Mouse (Mus musculus): ENCODE measurements around the gene Myo1h. TPM values are rescaled to one million over a fixed set of nuclear protein-coding genes. Genes with fewer than 3 reads are reported as not detected.

The Myo1h gene
- under 1 TPM in 1 of 2 experiments, not detected in 1; 0.35 TPM for total RNA-seq (2021)
- long read RNA-seq, experiment 1: 0 reads
- long read RNA-seq, experiment 2: 0 reads

DNA sequence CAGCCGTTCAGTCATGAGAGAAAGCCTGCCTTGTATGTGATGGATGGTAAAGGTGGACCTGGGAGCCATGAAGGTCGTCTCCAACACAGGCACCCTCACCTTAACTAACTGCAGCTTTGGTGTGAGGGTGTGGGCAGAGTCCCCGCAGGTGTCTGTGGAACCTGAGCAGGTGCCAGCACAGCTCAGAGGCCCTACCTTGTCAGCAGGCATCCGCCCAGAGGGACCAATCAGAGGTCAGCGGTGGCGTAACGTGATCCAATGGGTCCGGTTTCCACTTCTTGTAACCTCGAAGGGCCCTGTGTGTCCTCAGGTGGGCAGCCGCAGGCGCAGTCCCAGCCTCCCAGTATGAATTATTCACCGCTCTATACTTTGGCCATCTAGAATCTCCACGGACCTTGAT is at the start of gene Myo1h:
Gene Myo1h (plus strand): TSS at position 293 of the 400 bp plus-strand sequence.
- intact Hi-C loops (cut with DNase I): no loop called here

DNA sequence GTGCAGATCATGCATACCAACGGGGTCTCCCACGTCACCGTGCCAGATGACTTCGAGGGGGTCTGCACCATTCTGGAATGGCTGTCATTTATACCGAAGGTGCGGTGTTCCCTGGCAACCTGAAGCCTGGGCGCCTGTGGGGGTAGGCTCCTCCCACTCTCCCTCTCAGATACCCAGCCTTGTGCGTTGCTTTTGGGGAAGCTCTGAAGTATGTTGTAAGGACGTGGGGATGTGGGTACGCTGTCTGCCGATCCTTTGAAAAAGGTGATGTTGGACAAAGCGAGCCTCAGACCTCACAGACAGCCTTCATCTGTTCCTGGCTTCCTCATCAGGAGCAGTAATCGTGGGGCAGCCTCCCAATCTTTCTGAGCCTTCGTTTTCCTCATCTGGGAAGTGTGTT is 49.2 kb upstream of the Myo1h start:
- no peak for DNase-seq
- intact Hi-C loops (cut with DNase I): no loop called here

More for the DNA sequence above, at the start of gene Myo1h:
- no peak for DNase-seq

DNA sequence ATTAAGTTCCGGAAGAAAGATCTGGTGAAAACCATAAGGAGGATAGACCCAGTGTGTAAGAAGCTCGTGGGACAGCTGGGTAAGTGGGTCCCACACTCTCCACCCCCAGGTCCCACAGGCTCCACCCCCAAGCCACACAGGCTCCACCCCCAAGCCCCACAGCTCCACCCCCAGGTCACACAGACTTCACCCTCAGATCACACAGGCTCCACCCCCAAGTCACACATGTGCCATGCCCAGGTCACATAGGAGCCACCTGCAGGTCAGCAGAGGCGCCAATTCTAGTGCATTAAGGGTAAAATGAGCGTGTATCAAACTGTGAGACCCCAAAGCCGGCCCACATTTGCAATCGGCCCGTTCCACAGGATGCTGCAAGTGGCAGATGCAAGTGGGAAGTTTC is 42.5 kb upstream of the Myo1h start:
- intact Hi-C loops (cut with DNase I): no loop called here
- DNase-seq: no peak

DNA sequence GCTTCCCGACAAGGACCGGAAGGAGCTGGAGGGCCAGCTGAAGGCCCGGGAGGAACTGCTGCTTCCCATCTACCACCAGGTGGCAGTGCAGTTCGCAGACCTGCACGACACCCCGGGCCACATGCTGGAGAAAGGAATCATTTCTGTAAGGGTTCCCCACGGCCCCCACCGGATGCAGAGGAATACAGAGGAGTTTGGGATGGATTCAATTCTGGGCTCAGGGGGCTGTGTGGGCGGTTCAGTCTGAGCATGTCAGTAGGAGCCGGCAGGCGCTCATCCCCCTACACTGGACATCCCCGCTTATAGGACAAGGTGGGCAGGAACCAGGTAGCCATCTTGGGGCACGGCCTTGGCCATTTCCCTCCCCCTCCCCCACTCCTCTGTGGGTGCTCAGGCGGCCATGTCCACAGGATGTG is 40.8 kb upstream of the Myo1h start:
- intact Hi-C loops (cut with DNase I): loop anchor here (1.0 kb wide), 1 partner anchor 61 kb away; no protein-coding TSS in a partner anchor
- DNase-seq: peak; percentile 51 to 55

DNA sequence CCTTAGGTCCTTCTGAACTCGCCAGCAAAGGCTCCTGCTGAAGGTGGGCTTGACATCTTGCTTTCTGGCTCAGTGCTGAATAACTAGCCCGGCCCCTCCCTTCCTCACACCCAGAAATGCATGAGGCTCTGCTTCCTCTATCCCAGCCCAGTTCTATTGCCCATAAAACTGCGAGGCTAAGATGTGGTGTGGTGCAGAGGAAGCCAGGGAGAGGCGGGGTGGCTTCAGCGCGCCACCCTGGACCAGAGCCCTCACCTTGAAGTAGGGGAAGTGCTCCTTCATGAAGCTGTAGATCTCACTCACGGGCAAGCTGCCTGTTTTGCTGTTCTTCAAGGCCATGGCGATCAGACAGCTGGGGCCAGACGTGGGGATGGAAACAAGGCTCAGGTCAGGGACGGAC is 29.5 kb upstream of the Myo1h start:
- intact Hi-C loops (cut with DNase I): no loop called here
- DNase-seq: no peak

DNA sequence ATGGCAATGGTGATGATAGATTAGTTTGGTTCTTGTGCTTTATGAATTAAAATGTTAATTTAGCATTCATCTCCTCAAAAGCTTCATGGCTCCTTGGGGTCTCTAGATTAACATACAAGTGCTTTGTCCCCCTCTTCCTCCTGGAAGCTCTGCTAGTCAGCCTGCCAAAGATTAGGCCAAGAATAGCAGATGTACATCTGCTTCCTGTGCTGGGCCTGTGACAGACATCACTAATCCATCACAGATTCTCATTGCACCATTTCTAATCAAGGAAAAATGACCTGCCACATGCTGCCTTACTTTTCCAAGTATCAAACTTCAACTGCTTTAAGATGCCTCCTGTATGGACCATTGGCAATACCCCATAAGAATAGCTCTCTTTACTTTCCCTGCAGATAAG is 27.5 kb upstream of the Myo1h start:
- intact Hi-C loops (cut with DNase I): no loop called here
- no peak for DNase-seq

DNA sequence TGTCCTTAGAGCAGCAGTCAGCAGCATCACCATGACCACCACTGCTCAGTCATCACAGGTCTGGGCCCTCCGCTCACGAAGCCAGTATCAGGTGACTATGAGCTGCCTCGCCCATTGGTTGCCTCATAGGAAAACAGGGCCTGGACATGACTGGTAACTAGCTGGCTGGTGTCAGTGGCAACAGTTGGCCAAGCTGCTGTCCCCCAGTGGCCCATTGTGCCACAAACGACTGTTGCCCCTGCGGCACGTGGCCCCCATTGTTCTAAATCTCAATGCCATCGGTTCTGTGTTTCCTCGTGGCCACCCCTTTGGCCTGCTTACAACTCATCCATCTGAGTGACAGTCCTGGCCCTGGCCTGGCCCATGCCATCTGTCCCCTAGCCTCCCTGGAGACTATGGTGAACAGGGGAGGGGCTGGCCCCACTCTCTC is 24.9 kb upstream of the Myo1h start:
- intact Hi-C loops (cut with DNase I): no loop called here

DNA sequence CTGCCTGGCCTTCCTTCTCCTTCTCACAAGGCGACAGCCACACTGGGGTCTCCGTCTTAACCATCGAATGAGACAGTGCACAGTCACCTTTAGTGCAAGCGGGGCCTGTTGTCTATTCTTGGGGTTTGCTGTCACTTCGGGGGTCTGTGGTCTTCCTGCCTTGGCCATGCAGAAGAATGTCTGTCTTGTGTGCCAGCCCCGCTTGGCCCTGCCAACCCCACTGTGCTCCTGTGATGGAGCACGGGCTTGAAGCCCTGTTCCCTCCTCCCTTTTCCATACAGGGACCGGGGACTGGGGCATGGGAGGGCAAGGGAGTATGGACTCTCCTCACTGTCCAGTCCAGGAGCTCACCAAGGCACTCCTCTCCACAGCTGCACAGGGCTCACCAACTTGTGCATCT is 24.2 kb upstream of the Myo1h start:
- DNase-seq: no peak
- intact Hi-C loops (cut with DNase I): no loop called here

More for the DNA sequence above, 24.9 kb upstream of the Myo1h start:
- no peak for DNase-seq

DNA sequence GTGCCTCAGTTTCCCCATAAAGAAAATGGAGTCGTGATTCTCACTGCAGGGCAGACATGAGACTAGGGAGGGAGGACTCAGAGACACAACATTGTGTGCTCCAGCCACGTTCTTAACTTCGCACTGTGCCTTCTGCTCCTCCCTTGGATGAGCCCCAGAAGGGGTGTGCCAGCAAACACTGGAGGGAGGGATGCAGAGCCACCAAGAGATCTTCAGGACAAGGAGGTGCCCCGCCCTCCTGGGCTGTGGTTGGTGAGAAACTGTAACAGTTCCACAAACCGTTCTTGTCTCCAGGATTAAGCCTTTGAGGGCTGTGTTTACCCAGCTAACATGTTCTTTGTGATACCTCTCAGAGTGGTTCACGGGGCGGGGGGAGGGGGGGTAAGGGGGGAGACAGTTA is 20.3 kb upstream of the Myo1h start:
- intact Hi-C loops (cut with DNase I): no loop called here
- DNase-seq: no peak

DNA sequence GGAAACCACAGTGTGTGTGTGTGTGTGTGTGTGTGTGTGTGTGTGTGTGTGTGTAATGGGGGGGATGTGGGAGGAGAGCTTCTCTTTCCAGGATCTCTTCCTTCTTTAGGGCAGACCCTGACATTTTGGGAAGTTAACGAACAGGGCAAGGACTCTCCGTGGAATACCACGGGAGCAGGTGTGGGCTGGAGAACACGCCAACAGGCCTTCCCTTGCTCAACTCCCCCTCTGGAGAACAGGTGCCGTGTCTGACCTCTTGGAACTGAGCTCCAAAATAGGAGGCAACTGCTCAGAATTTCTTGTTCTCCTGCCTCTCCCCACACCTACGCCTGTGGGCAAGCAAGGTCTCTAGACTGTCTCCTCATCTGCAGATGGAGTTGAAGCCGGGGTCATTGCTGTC is 19.5 kb upstream of the Myo1h start:
- no peak for DNase-seq
- intact Hi-C loops (cut with DNase I): no loop called here

DNA sequence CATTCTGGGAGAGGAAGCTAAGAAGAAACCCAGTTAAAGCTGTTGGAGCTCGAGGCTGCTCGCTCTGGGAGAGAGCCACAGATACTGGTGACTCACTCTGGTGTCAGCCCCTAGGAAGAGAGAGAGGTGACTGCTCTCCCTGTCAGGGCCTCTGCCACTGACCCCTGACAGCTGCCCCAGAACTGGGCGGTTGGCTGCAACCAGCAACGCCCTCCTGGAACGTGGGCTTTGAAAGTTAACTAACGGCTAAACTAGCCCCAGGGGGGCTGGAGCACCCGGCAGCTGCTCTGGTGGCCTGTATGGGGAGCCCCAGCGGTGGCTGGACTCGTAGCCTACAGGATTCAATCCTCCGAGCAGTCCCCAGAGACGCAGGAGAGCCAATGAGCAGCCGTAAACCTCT is 19.0 kb upstream of the Myo1h start:
- intact Hi-C loops (cut with DNase I): no loop called here
- DNase-seq: no peak

DNA sequence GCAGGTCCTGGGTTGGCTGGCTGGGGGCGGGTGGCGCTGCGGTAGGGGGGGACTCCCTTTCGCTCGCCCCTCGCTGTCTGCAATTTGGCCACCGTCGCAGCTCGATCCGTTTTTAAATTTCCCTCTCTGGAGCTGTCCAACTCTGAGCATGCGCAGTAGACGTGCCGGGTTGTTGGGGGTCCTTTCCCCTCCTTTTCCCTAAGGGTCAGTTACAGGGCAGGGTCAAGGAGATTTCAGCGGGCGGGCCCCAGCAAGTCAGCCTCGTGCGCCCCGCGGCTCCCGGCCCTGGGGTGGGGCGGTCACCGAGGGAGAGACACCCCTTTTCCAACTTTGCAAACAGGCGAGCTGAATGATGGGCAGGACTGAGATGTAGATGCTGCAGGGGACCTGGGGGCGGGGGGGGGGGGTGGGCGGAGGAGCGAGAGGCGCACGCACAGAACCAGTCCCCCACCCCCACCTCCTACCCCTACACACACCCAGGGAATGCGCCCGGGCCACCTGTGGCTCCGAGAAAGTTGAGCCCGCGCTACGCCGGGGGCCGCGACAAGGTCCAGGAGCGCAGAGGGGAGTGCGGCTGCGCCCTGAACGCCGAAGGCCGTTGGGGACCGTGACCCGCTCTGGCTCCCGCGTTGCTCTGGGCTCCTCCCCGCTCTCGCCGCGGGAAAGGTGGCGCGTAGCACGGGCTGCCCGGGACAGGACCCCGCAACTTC is 15.1 kb upstream of the Myo1h start, which contains the start of gene Foxn4:
Gene Foxn4 (minus strand): TSS at position 115 of the 710 bp plus-strand sequence.
- intact Hi-C loops (cut with DNase I): no loop called here
- DNase-seq: no peak

DNA sequence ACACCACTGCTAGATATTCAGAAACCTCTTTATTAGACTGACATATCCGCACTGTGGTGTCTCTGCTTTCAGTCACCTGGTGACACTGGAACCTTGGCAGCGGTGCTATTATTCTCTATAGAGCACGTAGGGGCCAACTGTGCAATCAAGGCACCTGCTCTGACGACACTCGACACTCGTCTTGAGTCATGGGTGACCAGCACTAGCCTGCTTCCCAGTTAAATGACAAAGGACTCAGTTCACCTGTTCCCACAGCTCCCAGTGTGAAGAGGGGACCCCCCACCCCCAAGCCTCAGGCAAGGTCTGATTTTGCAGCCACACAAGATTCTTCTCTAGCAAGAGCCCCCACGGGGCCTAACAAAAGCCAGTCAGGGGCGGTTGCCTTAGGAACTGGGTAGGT is 13.6 kb upstream of the Myo1h start:
- DNase-seq: no peak

DNA sequence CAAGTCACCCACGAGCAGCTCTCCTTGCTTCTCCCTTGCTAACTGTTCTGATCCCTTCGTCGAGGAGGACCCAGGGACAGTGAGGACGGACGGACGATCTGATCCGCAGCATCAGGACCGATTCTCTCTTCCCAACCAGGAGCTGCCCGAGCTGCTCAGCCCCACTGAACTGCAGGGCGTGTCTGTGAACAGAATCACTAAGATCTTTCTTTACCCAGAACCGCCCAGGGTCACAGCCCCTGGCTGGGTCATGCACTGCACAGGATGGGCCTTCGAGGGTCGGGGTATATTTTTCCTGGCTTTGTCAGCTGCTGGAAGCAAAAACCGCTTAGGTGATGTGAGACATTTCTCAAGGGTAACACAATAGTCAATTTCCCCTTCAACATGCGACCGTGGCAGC is 13.0 kb upstream of the Myo1h start:
- no peak for DNase-seq
- intact Hi-C loops (cut with DNase I): no loop called here

More for the DNA sequence above, 13.6 kb upstream of the Myo1h start:
- intact Hi-C loops (cut with DNase I): no loop called here

DNA sequence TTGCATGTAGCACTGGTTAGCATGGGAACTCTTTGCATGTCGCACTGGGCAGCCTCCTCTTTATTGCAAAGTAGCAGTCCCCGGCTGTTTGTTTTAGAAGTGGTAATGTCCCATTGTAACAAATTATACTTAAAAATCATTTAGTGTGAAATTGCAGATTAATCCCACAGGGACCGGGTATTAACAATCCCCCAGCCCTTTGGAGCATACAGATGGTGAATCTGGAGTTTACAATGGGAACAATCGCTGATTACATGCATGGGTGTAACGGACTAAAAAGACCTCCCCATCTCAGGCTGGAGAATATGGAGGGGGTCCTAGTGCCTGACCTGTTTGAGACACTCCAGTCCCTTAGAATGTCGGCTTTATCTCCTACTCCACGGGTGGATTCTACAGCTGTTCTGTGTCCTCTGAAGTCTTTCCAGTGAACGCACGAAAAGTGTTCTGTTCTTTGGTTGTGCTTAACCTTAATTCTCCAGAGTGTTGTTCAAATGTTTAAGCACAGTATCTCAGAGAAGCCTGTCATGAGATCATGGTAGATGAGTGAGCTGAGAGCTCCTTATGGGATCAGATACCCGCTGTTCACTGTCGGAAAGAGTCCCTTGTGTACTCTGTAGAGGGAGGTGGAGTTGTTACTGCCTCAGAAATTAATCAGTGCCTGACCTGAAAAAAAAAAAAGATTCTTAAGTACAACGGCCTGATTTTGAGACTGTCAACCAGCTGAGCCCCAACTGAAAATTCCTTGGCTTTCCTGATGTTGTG is 9.4 kb upstream of the Myo1h start:
- DNase-seq: no peak

DNA sequence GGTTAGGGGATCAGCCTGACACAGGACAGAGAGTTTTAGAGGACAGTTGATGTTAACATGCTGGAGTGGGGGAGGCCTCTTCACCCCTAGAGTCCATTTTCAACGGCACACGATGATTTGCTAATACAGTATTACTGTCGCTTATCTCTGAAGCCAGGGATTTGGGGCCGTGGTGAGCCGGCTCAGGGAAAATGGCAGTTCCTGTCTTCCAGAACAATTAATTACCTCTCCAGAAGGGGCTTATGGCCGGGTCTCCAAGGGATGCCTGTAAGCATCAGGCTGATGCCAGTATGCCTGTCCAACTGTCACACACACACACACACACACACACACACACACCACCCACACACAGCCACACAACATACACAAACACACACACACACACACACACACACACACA is 6.6 kb upstream of the Myo1h start:
- DNase-seq: no peak
- intact Hi-C loops (cut with DNase I): no loop called here

More for the DNA sequence above, 9.4 kb upstream of the Myo1h start:
- intact Hi-C loops (cut with DNase I): no loop called here

DNA sequence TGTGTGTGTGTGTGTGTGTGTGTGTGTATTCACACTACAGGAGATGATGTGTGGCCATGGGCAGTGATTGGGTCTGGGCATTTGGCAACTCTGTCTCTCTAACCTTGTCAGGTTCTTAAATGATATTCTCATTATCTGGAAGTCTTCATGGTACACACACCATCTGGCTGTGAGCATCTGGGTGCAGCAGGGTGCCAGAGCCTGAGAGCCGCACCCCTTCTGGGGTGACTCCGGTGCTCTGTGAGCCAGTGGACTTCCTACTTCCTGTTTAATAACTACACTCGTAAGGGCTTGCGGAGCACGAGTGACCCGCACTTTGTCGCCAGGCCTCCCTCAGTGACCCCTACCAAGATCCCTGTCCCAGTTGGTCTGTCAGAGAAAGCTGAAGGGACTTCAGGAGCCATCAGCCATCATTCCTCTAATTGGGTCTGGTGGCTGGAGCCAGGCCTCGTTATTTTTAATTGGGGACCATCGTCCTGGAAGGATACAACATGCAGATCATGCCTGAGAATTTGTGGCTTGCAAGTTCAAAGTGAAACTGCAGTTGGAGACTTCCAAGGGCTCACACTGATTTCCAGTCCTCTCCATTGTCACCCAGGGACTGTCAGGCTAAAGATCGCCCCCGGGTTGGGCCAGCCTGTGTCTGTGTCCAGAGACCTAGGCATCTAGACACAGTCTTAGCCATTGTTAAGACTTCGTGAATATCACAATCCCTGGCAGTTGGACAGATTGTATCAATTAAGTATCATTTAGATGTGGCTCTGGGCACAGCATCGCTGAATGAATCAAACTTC is 4.2 kb upstream of the Myo1h start:
- intact Hi-C loops (cut with DNase I): no loop called here
- DNase-seq: no peak

DNA sequence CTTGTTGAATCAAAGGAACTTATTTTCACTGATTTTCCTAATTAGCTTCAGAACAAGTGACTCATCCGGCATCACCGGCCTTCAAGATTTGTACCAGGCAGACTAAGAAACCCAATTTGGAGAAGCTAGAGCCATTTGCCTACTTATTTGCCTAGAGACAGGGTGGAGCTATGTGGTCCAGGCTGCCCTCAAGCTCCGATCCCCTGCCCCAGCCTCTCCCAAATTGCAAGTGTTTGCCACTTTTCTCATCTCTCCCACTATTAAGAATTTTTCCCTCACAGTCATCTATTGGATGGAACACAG is 3.6 kb upstream of the Myo1h start:
- intact Hi-C loops (cut with DNase I): no loop called here
- no peak for DNase-seq

DNA sequence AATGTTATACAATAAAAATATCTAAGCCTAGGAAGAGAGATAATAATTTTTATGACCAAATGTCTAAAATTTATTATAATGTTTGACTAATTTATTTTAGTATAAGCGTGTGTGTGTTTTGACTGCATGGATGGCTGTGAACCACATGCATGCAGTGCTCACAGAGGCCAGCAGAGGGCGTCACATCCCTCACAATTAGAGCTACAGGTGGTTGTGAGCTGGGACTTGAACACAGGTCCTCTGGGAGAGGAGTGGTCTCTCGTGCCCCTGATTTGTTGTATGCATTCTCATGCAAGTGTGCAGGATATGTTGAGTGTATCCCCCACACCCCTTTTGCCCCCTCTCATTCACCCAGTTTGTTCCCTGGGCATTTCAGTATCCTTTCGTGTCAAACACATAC is 2.9 kb upstream of the Myo1h start:
- intact Hi-C loops (cut with DNase I): no loop called here
- DNase-seq: no peak

DNA sequence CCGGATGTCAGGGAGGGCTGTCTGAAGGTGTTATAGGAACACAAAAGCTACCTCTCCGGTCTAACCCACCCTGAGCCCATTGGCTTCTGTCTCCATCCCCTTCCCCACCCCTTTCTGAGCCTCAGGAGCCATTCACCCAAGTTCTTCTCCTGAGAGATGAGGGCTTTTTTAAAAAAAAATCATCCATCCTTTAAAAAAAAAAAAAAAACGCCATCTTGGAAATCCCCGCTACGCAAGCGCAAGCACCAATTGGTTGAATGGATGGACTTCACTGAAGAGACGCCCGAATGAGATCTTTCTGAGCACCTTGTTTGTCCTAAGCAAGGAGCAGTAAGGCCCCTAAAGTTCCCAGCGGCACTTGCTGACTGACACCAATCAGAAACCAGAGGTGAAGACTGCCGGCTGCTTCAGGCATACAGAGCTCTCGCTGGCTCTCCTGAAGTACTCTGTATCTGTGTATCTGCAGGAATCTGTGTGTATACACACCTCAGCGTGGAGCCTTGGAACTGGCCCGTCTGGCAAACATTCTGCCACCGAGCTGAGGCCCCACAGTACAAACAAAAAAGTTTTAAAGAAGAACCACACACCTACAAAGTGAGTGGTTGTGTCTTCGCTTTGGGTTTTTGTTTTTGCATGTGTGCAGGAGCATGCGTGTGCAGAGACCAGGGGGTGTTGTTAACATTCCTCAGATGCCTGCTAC is 1.9 kb upstream of the Myo1h start:
- intact Hi-C loops (cut with DNase I): no loop called here
- DNase-seq: no peak

DNA sequence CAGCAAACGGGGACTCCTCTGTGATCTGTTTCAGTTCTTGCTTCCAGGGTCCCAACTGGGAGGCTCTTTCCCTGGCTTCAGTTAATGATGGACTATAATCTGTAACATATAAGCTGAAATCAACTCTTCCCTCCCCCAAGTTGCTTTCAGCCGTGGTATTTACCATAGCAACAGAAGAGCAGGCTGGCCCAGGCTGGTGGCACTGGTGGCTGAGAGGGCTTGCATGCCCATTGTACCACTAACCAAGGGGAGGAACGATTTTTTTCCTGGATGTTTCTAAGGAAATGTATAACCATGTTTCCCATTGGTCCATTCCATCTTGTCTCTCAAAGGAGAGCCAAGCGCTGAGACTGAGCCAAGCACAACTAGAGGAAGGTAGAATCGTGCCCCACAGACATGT is 570 bp upstream of the Myo1h start:
- intact Hi-C loops (cut with DNase I): no loop called here

More for the DNA sequence above, 570 bp upstream of the Myo1h start:
- DNase-seq: no peak

All from gastrocnemius, postnatal 36 days (tissue).